Mouse (Mus musculus) heart, adult 2 months (tissue): ENCODE results near the gene Fgr.

Experiments
- CTCF ChIP-seq: fragments of 200-600 bp; IDR thresholded peaks from 2 replicates; pipeline ENCODE4 v1.8.1; 2022; ENCODE audit warnings: antibody characterized with exemption, mild to moderate bottlenecking, moderate library complexity
- EP300 ChIP-seq: fragments of 200-500 bp; IDR thresholded peaks from 2 replicates; pipeline ENCODE4 v1.6.1; 2011; ENCODE audit warnings: low read depth, low read length, control low read depth; ENCODE audit not compliant: insufficient read depth
- POLR2A ChIP-seq: fragments of 200-500 bp; IDR thresholded peaks from 2 replicates; pipeline ENCODE4 v1.6.1; 2011; ENCODE audit warnings: mild to moderate bottlenecking, low read depth, low read length, control low read depth; ENCODE audit not compliant: insufficient read depth

DNA sequence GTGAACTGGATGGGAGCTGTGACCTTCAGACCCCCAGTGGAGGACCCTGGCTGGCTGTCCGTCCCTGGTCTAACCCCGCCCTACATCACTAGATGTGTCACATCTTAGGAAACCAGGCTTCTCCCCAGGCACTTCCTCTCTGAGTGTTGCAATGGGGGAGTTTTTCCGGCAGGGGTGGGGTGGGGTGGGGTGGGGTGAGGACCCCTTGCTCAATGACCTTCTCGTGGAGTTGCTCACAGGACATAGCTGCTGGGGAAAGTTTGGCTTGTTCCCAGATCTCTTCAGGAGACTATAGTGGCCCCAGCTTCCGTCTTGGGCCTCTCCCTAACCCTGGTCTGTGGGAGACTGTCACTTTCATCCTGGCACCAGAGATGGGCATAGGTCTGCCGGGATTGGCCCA lies 9.1 kb downstream of the Fgr start:
- TF ChIP-seq POLR2A (no peak), CTCF (no peak), EP300 (no peak)
